Mouse (Mus musculus): Measurements from ENCODE around the gene Efna5.

The Efna5 gene

GRCm38 (mm10) chr17:62788783-62789182, 92.3 kb downstream of the Efna5 start:
- ATAC-seq (ENCODE audit: low TSS enrichment) = no peak

- ATAC-seq (ENCODE audit: low TSS enrichment) = no peak
Observed at GRCm38 (mm10) chr17:62787855-62788254, 93.3 kb downstream of the Efna5 start.

GRCm38 (mm10) chr17:62786602-62786907, 94.6 kb downstream of the Efna5 start:
- ATAC-seq (ENCODE audit: low TSS enrichment) = no peak

- no peak for ATAC-seq (ENCODE audit: low TSS enrichment)
Observed at GRCm38 (mm10) chr17:62785781-62786601, 95.1 kb downstream of the Efna5 start.

- ATAC-seq (ENCODE audit: low TSS enrichment) = peak; percentile 22
Observed at GRCm38 (mm10) chr17:62784274-62785171, 96.6 kb downstream of the Efna5 start.

GRCm38 (mm10) chr17:62783524-62784273, 97.4 kb downstream of the Efna5 start:
- peak; percentile 73 for ATAC-seq (ENCODE audit: low TSS enrichment)

GRCm38 (mm10) chr17:62782826-62783404, 98.2 kb downstream of the Efna5 start:
- ATAC-seq (ENCODE audit: low TSS enrichment) = peak; percentile 20; the same call in 1 of the 2 replicates

GRCm38 (mm10) chr17:62781120-62781519, 100.0 kb downstream of the Efna5 start:
- no peak for ATAC-seq (ENCODE audit: low TSS enrichment)

- no peak for ATAC-seq (ENCODE audit: low TSS enrichment)
Observed at GRCm38 (mm10) chr17:62777858-62778564, 103.1 kb downstream of the Efna5 start.

GRCm38 (mm10) chr17:62776710-62777109, 104.4 kb downstream of the Efna5 start:
- no peak for ATAC-seq (ENCODE audit: low TSS enrichment)

GRCm38 (mm10) chr17:62775976-62776375, 105.1 kb downstream of the Efna5 start:
- ATAC-seq (ENCODE audit: low TSS enrichment) = peak; percentile 62; the same call in 1 of the 2 replicates

- ATAC-seq (ENCODE audit: low TSS enrichment) = peak; percentile 87
Observed at GRCm38 (mm10) chr17:62775401-62775800, 105.7 kb downstream of the Efna5 start.

- no peak for ATAC-seq (ENCODE audit: low TSS enrichment)
Observed at GRCm38 (mm10) chr17:62774749-62775148, 106.4 kb downstream of the Efna5 start.

GRCm38 (mm10) chr17:62766705-62767104, 114.4 kb downstream of the Efna5 start:
- ATAC-seq (ENCODE audit: low TSS enrichment) = no peak

GRCm38 (mm10) chr17:62765165-62765564, 116.0 kb downstream of the Efna5 start:
- no peak for ATAC-seq (ENCODE audit: low TSS enrichment)

- ATAC-seq (ENCODE audit: low TSS enrichment) = no peak
Observed at GRCm38 (mm10) chr17:62756951-62757350, 124.2 kb downstream of the Efna5 start.

- ATAC-seq (ENCODE audit: low TSS enrichment) = no peak
Observed at GRCm38 (mm10) chr17:62755635-62756034, 125.5 kb downstream of the Efna5 start.

GRCm38 (mm10) chr17:62754638-62755037, 126.5 kb downstream of the Efna5 start:
- peak; percentile 73 for ATAC-seq (ENCODE audit: low TSS enrichment)

- ATAC-seq (ENCODE audit: low TSS enrichment) = no peak
Observed at GRCm38 (mm10) chr17:62752381-62752889, 128.7 kb downstream of the Efna5 start.

- ATAC-seq (ENCODE audit: low TSS enrichment) = no peak
Observed at GRCm38 (mm10) chr17:62750647-62751046, 130.5 kb downstream of the Efna5 start.

Data from frontal cortex, adult (tissue).